Mouse (Mus musculus) hematopoietic stem cell, adult 5-6 weeks (primary cell): Measurements from ENCODE around the gene Cpa3. TPM values are rescaled to one million over a fixed set of nuclear protein-coding genes. Genes with fewer than 3 reads are reported as not detected.

Experiments used
- ATAC-seq, 2 experiments: fragments of 125-278 bp in 1 of 2; replicated peaks in 1 of 2; 2 replicates each; pipeline ENCODE4 v1.8.0; 2016 to 2017; ENCODE audit warnings: inconsistent platforms in 2 of 2, mild to moderate bottlenecking in 2 of 2, moderate number of reproducible peaks in 2 of 2, low read depth in 1 of 2, moderate TSS enrichment in 1 of 2; ENCODE audit not compliant: low FRiP score in 2 of 2, poor library complexity in 2 of 2, severe bottlenecking in 2 of 2, insufficient read depth in 1 of 2, low TSS enrichment in 1 of 2
- total RNA-seq: library from RNA; stranded (forward); fragments of 172-1452, 232-1000 nt; gene quantifications from 2 replicates; pipeline ENCODE4 v1.2.3, GENCODE M21; 2017

The Cpa3 gene
- 25.3 and 46.5 TPM in 2 replicates for total RNA-seq

DNA sequence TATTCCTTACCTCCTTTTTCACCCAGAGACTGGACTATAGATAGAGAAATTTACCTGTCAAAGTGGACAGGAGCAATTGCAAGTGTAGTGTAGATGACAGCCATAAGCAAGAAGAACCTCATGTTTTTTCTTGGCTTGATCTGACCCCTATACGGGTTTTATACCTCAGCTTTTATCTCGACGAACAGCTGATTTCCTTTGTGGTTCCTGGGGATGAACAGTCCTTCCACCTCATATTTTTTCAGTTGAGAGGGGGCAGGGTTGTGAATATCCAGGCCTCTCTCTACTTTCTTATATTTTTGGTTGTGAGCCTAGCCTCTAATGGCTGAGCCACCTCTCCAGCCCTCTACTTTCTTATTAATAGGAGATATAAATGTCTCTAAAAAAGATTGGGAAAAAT is at the start of gene Cpa3:
TSS of gene Cpa3 (minus strand) at position 132 of the 400 bp plus-strand sequence.
- peak; percentile 83 to 89 for ATAC-seq

DNA sequence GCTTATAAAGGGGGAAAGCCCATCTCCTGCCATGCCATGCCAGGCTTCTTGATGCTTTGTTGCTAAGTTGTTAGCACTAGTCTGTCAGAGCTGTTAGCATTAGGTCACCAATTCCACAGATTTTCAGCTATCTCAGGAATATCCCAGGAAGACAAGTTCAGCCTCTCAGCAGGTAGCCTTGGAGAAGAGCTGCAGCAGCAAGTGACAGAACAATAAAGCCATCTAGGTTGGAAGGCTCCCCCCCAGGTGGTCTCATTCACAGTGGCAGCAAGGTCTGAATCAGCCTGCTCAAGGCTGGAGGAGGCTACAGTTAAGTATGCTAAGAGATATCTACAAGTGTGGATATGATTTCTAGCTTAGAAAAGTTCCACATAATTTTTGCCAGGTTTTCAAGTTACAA is 49.4 kb upstream of the Cpa3 start:
- no peak for ATAC-seq

DNA sequence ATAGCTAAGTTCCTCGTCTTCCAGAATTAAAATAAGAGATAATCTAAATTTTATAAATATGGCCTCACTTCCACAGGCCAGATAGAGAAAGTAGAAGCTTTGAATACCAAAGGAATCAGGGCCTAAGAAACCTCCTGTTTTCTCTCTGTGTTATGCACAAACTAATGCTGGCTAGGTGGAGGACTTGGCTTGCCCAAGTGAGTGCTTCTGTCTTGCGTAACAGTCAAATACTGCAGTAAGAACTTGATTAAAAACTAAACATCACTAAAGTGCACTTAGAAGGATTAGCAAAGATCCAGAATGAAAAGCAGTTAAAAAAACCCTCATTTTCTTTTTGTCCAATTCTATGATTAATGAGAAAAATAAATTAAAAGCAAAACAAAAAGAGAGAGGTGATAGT is 46.8 kb upstream of the Cpa3 start:
- no peak for ATAC-seq

DNA sequence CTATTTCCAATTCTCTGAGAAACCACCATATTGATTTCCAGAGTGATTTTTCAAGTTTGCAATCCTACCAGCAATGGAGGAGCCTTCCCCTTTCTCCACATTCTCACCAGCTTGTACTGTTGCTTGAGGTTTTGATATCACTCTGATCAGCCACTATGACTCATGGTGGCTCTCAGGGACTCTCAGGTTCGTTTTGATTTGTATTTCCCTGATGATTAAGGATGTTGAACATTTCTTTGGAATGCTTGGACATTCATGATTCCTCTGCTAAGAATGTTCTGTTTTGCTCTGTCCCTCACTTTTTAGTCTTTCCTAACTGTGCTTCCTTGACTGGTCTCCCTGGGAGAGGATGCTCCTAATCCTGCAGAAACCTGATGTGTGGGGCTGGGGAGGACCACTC is 39.8 kb upstream of the Cpa3 start:
- no peak for ATAC-seq

DNA sequence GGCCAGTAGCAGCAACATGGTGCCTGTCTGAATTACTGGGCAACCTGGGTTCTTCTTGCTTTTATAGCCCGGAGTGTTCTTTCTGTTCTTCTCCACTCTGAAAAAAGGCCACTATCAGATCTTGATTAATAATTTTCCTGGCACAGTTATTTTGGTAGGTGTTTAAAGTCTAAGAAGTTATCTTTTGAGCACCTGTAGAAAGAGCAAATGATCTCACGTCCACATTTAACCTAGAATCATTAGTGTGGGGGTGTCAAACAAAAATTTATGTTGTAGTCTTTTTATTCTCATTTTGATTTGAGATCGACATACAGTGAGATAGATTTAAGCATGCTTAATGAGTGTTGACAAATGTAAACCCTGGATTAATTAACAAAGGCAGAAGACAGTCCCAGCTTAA is 33.7 kb upstream of the Cpa3 start, which contains the start of gene Cpb1:
TSS of gene Cpb1 (minus strand) at position 101 of the 400 bp plus-strand sequence.
- no peak for ATAC-seq

DNA sequence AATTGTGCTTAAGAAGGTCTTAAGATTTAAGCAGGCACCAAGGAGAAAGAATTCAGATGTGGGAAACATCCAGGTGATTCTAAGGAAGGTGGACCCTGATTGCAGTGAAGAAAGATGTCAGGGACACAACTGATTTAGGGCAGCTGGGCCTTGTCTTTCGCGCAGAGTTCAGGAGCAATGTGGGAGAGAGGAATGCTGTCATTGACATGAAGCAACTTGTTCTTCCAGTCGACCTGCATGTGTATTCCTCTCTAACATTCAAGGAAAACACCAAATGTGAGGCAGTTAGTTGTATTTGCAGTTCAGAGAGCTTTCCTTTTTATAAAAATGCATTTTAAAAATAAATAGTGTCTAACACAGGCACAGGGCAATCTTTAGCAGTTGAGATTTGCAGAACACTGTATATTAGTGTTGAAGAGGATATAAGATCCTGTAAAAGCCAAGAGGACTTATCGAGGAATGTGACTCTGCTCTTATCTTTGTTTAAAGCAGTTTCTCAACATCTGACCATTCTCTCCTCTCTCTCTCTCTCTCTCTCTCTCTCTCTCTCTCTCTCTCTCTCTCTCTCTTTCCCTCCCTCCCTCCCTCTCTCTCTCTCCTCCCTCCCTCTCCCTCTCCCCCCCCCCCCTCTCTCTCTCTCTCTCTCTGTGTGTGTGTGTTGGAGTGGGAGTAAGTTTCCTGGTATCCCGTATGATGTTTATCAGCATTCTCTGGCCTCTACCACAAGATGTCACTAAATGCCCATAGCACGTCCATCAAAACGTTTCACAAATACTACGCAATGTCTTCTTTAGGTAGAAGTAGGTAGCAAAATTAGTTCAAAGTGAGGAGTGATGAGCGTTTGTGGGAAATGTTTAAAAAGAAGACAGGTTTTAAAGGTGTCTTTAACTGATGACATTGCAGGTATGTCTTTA is 12.8 kb upstream of the Cpa3 start:
- peak; percentile 45 to 59; a peak in 3 of 4 replicates for ATAC-seq

DNA sequence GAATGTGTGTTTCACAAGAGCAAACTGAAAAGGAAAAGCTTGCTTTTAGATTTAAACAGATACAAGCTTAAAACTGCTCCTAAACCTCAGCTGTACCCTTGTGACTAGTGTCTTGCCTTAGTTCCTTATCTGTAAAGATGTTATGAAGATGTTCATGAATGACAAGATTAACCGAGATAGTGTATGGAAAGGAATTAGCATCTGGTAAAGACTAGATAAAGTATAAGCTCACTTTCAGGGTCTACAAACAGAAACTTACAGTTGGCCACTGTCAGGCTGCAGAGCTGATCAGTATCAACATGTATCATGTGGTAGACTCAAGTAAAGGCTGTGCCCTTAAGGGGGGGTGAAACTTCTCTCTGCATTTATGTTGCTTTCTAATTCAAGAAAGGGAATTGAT is 1.9 kb upstream of the Cpa3 start:
- ATAC-seq: peak in 1 of 2 experiments; percentile 36; a peak in 1 of 4 replicates

DNA sequence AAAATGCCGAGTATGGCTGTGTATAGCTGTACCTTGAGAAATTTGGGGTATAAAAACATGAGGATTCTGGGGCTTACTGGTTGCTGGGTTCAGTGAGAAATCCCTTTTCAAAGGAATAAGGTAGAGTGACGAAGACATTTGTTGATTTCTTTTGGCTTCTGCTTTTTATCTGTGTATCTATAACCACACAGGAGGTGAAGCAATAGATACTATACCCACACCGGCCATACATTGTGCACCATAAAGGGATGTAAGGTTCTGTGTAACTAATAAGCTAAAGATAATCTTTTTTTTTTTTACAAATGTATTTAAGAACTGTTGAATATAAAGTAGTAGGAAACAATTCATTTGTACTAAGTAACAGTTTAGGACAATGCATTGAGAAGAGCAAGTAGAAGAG is 2.2 kb downstream of the Cpa3 start:
- ATAC-seq: no peak

DNA sequence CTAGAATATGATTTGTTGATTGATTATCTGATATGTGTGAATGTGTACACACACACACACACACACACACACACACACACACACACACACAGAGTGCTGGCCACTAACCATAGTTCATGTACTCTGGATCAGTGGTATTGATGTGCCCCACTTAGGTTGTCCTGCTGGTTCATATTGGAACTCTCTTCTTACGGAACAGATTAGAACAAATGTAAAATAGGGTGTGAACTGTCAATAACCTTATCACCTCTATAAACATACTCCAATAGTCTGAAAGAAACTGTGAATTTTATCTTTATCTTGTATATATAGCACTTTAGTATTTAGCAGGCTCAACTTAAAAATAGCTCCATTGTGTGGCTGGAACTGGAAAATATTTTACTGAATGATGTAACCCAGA is 5.0 kb downstream of the Cpa3 start:
- no peak for ATAC-seq

DNA sequence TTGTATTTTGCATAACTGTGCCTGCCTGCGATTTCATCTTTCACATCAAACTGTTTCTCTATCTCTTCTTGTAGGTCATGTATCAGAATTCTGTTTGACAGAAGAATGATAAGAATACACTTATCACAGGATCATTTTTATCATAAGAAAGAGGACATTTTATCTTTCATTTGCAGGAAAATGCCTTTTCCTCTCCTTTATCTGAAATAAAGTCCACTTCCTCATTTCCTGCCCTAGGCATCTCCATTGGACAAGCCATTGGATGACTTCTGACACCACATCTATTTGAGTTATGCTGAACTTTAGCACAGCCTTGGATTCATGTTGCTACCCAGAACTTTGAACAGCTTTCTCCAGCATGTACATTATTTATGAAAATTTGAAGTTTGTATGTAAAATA is 13.0 kb downstream of the Cpa3 start:
- peak; percentile 49 to 53; a peak in 1 of 4 replicates for ATAC-seq

DNA sequence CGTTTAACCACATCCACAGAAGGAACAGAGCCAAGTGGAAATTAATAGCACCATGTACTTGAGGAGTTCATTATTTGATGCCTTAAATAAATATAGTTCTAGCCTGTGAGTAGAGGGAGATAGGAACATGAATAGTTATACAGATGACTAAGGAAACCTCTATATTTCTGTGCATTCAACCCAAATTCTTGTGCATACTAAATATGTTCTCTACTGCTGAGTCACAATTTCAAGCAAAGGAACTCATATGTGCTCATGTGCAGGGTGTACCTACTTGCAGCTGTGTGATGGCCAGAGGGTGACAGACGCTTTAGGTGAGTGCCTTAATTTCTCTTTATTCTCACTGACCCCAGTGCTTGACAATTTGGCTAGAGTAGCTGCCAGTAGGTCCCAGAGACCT is 16.6 kb downstream of the Cpa3 start:
- no peak for ATAC-seq

DNA sequence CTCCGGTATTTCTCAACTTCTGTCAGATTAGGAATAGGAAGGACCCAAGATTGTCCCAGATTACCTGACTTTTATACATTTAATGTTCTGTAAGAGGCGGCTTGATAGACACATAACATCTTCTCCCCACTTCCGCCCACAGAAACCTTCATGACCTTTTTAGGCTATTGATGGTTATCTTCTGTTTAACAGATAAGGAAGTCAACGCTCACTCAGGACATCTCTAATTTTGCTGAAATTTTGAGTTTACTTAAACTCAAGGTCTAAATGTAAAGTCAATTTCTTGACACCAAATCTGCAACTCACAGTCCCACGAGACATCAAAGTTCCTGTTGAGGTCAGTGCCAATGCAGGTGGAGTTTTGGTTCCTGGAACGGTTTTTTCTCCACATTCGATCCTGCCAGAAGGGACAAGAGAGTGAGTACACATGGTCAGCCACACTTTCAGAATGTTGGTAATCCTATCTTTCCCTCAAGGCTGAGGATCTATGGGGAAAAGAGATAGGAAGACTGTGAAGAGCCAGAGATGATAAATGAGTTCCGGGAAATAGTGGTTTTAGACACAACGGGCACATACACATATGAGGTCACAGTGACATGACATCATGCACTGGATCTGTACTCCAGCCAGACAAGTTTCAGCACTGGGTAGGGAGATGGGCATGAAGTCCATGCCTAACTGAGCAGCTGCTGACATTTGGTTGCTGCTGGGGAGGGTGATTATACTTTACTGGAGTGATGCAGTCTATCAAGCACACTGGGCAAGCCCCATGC is 18.9 kb downstream of the Cpa3 start:
- no peak for ATAC-seq

DNA sequence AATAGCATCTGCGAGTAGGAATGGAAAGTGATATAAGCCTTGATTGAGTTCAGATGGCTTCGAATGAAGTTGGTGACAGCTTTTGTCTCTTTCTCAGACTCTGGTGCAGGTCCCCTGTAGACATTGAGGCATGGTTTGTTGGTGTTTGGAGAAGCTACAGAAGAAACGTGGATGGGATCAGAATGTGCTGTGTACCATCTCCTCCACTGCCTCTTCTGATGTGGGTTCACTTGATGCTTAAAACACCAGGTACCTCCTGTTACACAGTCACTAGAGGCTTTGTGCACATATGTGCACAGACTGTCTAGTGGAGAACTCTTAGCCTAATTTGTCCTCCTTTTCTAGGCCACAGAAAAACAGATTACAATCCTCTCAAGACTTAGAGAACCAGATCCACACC is 19.8 kb downstream of the Cpa3 start:
- ATAC-seq: no peak

DNA sequence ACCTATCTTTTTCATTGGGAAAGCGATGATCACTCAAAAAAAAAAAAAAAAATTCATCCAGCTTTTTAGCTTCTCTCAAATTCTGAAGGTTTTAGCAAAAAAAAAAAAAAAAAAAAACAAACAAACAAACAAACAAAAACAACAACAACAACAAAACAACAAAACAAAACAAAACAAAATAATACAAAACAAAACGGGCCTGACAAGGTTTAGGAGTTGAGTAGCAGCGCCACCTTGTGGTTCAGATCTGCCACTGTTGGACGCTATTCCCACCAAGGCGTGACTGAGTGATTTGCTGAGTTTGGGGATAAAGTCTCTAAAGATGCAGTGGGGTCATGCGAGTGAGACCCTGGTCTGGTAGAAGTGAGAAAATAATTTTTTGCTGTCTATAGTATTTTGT is 43.1 kb downstream of the Cpa3 start:
- peak; percentile 68 to 86 for ATAC-seq

DNA sequence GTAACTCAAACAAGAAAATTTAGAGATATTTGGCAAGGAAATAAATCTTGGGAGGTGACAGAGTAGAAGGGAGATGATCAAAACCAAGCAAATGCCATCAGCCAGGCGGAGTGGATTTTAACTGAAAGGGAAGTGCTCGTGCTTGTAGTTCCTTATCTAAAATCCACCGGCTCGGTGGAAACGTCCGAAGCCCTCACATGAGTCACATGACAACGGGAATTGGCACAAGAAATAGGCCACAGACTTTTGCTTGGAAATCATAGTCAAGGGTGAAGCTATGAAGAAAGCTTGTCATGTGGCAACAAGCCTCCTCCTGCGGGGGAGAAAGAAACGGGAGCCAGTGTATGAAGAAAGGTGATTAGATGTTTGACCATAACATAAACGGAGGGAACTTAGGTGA is 44.1 kb downstream of the Cpa3 start:
- ATAC-seq: peak; percentile 73 to 82

DNA sequence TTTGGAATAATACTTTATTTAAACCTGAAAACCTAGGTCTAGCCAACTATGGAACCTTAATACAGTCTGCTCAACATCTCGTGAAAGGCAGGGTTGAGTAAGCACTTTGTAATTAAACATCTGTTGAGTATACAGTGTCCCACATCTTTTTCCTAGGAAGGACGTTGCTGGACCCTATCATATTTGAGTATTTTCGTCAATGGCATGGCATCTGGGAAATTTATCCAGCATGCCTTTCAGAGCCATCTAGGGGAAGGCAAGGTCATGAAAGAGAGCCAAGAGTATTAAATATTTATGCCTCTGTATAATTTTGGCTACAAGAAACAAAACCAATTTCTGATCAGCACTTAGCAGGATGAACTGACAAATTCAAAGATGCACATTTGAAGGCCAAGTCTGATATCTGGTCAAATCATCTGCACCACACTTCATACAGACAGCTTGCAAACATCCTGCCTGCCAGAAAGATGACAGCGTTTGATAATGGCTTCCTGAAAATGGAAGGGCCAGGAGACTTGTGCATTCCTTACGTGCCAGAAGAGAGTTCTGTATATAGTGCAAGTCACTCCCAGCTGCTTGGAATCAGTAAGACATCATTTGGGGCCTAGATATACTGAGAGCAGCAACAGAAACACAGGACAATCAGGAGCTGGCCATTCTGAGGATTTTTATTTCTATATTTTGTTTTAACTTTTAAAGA is 52.9 kb downstream of the Cpa3 start:
- no peak for ATAC-seq

DNA sequence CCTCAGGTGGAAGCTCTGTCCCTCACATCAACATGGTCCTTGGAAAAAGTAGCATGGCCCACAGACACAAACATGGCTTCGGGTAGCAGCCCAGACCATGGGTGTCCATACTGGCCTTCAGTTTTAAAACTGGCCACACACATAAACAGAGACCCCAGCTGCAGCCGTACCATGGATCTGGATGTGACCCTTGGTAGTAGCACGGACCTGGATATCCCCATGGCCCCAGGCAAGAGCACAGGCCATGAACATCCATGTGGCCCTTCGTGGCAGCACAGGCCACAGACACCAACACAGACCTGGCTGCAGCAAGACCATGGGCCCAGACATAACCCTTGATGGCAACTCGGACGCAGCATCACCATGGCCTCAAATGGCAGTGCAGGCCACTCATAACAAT is 69.6 kb downstream of the Cpa3 start:
- no peak for ATAC-seq

DNA sequence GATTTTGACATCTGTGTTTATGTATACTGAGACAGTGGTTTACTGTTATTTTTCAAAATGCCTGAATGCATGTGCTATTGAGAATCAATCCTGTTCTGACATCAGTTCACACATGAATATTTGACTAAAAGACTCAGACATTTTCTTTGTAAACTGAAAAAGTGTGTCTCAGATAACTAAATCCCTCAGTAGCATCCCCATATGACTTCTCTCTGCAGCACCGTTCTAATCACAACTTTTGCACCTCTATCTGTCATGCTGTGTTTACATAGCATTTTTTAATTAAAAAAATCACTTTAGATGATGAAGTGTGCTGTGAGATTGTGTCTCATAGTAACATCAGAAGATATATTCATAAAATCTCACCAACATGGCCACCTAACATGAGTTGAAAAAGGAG is 74.5 kb downstream of the Cpa3 start:
- no peak for ATAC-seq
